Mouse (Mus musculus): ENCODE data around the gene Ptpn11.
A peak's percentile ranks its signal among the peaks of the same experiment; 100 is the strongest.
"Not testable (repeated sequence)": the region's sequence is repeated elsewhere in the genome, so short reads cannot be mapped to it uniquely, and the experiment has no call there.

Gene Ptpn11

DNA sequence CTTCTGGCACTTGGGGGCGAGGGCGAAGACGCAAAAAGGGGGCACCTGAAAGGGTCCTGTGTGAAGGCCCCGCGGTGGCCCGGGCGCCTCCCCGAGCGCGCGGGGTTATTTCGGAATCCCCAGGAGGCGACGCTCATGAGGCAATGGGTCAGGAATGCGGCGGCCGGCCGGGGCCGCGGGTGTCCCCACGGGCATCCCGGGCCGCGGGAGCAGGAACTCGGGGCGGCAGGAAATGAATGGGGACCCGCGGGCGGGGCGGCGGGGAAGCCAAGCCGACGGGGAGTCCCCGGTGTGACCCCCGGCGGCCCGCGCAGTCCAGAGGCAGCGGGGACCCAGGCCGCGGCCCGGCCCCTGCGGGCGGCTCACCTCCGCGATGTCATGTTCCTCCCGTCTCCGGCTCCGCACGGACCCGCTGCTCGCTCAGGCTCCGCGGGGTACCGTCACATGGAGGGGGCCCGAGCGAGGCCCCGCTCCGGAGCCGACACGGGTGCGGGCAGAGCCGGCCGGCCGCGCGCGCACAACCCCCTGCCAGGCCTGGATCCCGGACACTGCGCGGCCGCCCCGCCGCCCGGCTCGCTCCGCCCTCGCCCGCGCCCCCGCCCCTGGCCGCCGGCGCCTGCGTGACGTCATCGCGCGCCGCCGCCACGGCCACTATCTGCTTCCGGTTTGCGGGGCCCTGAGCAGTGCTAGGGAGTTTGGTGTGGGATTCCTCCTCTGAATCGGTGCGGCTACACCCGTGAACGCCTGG is at the start of gene Ptpn11:
Ptpn11 (minus strand) TSS at position 562 of the 748 bp plus-strand sequence.
- DNase-seq, result peak; percentile 70 to 82

DNA sequence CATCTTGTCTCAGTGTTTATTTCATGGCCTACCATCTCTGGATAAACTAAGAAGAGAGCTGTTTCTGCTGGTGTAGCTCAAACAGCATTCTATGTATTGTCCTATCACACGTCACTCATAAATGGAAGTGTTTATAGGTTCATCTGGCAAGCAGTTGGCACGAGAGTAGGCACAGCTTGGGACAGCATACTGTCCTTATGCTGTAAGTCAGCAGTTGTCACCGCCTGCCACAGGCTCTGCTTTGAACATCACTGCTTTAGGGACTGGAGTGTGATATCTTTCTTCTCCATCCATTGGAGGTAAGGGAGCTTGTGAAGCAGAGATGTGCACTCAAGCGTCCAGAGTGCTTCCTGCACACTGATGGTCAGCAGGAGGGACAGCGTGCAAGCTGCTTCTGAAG is 48.6 kb upstream of the Ptpn11 start:
- no peak for DNase-seq

DNA sequence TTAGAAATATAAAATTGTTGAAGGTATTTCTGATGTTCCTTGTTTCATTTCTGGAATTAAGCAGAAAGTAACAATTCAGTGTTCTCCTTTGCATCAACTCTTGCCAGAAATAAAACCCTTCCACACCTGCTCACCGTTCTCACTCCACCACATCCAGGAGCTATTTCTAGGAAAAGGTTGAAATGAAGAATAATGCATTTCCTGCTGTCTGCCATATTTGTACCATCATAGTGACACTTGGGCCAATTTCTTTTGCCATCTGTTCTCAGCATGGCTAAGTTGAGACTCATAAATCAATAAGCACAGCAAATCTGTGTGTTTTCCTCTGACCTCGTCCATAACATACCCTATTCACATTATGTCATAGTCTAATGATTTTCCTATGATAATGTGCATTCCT is 47.0 kb upstream of the Ptpn11 start:
- no peak for DNase-seq

DNA sequence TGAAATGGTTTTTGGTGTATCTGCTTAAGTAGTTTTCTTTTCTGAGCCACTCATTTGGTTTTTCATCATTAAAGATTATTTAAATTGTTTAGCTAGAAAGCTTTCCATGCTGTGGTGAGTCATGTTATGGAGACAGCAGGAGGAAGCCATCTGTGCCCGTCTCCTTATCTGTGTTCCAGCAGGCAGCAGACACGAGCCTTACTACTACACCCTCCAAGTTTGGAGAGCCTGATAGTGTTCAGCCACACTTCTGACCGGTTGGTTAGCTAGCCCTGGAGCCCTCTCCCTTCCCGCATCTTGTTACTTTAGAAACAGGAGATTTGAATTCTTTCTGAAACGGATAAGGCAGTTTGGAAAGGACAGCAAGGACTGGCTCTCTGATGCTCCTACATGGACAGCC is 45.0 kb upstream of the Ptpn11 start:
- no peak for DNase-seq

DNA sequence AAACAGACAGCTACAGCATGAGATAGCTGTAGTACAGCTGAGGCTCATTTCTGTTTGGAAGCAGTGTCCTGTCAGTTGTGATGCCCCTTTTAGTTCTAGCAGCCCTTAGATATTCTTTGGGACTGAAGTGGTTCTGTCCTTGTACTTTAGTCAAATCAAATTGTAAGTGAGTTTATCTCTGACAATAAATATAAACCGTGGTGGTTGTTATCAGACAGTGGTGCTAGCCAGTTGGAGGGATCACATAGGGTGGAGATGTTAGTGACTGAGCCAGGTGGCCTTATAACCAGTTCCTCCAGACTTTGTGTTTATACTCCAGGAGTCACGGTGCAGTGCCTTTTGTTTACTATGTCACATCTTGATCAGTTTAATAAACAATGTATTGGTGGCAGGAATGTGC is 42.5 kb upstream of the Ptpn11 start:
- DNase-seq, result no peak

DNA sequence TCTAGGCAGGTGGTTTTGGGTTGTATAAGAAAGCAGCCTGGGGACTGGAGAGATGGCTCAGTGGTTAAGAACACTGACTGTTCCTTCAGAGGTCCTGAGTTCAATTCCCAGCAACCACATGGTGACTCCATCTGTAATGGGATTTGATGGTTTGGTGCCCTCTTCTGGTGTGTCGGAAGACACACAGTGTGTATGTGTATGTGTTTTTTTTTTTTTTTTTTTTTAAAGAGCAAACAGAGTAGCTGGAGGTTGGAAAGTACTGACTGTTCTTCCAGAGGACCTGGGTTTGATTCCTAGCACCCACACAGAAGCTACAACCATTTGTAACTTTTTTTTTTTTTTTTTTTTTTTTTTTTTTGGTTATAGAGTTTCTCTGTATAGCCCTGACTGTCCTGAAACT is 41.6 kb upstream of the Ptpn11 start:
- DNase-seq, result no peak

DNA sequence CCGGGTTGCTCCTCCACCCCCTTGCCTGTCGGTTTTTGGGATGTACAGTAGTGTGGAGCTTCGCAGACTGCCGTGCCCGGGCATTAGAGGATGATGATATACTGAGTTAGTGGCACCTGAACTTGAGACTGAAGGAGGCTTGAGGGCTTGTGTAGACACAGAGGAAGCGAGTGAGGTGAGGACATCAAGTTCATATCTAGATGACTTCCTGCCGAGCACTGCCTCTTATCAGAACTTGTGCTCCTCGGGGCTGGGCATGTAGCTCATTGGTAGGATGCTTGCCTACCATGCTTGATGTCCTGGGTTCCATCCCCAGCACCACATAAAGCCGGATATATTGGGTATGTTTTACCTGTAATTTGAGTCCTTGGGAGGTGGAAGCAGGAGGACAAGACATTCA is 39.6 kb upstream of the Ptpn11 start:
- DNase-seq, result no peak

DNA sequence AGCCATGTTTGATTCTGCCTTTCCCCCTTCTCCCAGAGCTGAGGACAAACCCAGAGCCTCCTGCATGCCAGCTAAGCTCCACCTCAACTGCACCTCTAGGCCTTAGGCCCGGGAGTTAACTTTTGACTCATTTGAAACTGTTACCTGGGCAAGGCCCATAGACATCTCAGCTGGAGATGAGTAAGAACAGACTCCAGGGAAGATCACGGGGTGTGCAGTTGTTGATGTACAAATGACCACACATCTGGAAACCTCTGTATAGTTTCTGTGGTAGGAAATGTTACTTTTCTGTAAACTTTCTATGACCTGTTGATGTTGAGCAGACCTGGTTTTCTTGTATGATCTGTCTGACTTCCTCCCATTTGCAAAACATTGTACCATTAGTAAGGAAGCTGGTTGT is 38.0 kb upstream of the Ptpn11 start:
- no peak for DNase-seq

DNA sequence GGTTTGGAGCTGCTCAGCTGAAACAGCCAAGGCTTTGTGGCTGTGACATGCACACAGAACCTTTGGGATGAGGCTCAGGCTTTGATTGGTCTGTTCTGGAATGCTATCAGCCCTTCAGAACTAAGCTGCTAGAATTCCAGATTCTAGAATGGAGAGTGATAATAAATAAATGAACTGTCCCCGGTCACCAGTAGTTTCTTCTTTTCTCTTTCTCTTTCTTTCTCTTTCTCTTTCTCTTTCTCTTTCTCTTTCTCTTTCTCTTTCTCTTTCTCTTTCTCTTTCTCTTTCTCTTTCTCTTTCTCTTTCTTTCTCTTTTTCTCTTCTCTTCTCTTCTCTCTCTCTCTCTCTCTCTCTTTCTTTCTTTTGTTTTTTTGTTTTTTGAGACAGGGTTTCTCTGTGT is 36.1 kb upstream of the Ptpn11 start:
- not testable (repeated sequence) for DNase-seq

DNA sequence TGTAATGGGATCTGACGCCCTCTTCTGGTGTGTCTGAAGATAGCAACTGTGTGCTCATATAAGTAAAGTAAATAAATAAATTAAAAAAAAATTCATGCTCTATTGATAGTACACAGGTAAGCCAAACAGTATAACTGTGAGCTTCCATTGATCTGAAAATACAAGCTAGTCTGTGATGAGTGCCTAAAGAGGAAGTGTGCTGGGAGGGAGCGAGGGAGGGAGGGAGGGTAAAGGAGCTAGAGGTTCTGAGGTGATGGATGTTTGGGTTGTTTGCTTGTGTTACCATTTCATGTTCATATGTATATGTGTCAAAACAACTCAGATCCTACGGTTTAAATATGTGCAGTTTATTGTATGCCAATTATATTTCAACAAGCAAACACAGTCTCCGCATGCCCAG is 35.6 kb upstream of the Ptpn11 start:
- DNase-seq, result no peak

DNA sequence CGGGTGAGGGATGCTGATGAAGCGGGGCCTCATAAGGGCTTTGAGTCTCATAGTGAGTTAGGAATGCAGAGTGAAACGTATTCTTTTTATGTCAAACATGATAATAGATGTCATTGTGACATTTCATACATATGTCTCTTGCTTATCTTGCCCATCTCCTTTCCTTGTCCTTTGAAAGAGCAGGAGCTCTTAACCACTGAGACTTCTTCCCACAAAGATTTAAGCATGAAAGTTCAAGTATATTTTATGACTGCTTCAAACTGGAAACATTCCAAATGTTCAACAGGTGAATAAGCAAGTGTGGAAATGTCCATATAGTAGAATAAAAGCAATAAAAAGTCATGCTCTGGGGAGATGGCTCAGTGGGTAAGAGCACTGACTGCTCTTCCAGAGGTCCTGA is 35.2 kb upstream of the Ptpn11 start:
- no peak for DNase-seq

DNA sequence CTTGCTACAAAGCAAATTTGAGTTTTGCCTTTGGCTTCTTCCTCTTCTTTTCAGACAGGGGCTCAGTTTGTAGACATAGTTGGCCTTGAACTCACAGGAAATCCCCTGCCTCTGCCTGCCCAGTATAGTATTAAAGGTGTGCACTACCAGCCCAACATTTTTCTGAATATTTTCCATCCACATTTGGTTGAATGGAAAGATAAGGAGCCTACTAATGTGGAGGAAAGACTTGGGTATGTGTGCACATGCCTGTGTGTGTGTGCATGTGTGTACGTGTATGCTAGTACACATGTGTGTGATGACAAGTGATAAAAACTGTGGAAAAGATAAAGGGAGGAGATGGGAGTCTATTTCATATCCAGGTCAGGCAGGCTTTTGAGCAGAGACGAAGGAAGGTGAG is 34.7 kb upstream of the Ptpn11 start:
- DNase-seq, result no peak

DNA sequence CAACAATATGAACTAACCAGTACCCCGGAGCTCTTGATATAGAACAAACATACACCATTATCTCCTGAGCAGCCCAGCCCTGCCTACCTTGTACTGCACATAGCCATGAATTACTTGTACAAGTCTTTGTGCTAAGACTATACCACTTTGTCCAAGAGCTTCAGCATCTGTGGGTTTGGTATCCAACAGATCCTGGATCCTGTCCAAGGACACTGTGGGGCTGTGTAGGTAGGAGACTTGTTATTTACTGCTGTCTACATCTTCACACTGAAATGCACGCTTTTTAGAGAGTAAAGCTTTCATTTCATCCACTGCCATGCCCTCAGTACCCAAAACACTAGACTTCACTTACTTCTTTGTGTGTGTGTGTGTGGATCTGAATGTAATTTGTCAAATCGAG is 33.7 kb upstream of the Ptpn11 start:
- DNase-seq, result no peak

DNA sequence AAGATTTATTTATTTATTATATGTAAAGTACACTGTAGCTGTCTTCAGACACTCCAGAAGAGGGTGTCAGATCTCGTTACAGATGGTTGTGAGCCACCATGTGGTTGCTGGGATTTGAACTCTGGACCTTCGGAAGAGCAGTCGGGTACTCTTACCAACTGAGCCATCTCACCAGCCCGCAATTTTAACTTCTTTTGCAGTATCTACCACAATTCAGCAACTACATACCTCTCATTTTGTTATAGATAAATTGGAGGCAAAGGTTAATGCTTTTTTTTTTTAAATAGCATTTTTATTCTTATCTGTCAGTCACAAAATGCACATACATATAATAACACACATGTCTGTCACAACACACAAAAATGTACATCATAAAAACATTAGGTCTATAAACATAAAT is 32.8 kb upstream of the Ptpn11 start:
- DNase-seq, result not testable (repeated sequence)

DNA sequence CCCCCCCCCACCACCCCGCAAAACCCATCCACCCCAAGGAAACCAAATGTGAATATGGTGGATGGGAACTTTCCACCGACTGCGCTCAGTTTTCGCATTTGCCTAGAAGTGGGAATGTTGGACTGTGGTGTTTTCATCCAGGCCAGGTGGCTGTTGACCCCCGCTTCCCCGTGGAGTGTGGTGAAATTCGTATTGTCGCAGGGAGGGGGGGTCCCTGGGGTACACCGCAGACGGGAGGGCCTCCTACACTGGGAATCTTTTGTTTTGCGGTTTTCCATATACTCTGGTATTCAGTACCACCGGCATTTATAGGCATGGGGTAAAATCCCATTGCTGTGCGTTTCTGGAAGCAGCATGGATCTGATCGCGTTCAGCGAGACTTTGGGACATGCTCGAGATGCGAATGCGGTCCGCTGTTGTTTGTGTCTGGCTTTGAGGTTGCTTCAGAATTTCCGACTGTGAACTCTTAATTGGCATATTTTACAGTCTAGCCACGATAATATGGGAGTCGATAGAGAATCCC is 30.2 kb upstream of the Ptpn11 start:
- DNase-seq, result no peak

DNA sequence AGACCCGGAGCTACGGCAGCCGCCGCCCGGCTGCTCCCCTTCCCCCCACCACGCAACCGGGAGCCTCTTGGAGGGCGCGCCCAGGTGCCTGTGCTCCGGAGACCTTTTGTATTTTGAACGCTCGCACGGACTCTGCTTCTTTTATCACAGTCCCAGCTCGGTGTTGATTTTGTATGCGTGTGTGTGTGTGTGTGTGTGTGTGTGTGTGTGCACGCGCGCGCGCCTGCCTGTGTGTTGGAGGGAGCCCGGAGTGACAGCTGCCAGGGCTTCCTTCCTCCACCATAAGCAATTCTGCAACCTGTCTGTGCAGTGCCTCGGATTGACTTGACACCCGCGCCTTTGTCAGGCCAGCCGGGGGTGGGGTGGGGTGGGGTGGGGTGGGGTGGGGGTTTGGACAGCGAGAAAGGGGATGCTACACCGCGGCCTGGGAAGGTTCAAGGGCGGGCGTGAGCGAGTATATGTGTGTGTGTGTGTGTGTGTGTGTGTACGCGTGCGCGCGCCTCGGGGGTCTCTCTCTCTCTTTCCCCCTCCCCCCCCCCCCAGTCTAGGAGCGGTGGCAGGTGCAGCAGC is 29.6 kb upstream of the Ptpn11 start:
- no peak for DNase-seq

DNA sequence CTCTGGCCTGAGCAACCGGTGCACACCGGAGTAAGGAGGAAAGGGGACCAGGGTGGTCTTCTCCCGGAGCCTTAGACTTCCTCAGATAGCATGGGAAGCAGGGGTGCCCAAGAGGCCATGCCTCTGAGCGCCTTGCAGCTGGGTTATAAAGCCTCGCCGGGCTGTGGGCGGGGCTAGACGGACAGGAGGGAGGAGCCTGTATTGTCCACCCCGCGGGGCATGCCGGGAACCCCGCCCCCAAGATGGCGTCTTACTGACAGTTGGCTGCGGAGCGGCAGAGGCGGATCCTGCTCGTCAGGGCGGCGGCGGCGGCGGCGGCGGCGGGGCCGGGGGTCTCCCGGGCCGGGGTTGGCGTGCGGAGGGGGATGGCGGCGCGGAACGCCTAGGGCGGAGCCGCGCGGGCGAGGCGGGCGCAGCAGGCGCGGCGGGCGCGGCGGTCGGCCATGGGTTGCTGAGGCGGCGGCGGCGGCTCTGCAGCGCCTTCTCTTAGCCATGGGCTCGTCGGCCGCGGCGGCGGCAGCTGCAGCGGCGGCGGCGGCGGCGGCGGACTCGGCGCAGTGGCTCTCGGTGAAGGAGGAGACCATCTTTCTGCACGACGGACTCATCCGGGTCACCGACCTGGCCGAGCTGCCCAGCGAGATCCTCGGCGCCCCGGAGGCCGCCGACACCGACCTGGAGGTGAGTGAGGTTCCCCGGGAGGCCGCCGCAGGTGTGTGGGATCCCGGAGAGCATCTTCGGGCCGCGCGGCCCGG is 29.0 kb upstream of the Ptpn11 start, which contains the start of gene Hectd4:
Hectd4 (plus strand) TSS at position 240 of the 752 bp plus-strand sequence.
- DNase-seq, result peak; percentile 94 to 100

DNA sequence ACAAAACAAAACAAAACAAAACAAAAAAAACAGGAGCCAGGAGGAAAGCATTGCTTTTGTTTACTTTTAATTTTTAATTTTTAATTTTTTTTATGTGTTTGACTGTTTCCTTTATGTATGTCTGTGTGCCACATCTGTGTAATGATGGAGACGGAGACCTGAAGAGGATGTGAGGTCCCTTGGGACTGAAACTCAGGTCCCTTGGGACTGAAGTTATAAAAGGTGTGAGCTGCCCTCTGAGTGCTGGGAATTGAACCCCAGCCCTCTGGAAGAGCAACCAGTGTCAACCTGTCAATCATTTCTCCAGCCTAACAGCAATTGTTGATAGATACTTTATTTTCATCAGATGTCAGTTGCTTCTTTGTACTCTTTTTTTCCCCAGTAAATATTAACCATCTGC is 28.0 kb upstream of the Ptpn11 start:
- peak in 1 of 2 experiments; percentile 25 for DNase-seq

DNA sequence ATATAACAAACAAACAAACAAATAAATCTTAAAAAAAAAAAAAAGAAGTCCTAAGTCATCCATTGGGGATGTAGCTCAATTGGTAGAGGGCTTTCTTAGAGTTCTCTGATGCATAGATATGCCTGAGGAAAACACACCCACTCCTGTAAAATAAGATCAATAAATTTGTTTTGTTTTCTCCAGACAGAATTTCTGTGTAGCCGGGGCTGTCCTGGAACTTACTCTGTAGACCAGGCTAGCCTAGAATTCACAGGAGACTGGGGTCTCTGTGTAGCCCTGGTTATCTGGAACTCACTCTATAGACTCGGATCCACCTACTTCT is 26.1 kb upstream of the Ptpn11 start:
- DNase-seq, result no peak

DNA sequence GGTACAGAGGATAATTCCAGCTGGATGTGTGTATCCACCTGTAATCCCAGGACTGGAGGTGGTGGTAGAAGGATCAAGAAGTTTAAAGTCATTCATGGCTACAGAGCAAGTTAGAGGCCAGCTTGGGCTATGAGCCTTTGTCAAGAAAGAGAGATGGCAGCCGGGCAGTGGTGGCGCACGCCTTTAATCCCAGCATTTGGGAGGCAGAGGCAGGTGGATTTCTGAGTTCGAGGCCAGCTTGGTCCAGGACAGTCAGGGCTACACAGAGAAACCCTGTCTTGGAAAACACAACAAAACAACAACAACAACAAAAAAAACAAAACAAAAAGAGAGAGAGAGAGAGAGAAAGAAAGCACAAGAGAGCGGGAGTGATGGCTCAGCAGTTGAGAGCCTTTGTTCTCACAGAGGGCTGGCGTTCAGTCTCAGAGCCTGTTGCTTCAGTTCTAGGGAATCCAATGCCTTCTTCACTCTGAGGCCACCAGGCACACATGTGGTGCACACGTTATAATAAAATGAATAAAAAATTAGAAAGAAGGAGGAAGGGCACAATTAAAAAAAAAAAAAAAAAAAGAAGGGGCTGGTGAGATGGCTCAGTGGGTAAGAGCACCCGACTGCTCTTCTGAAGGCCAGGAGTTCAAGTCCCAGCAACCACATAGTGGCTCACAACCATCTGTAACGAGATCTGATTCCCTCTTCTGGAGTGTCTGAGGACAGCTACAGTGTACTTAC is 25.6 kb upstream of the Ptpn11 start:
- DNase-seq, result not testable (repeated sequence)

DNA sequence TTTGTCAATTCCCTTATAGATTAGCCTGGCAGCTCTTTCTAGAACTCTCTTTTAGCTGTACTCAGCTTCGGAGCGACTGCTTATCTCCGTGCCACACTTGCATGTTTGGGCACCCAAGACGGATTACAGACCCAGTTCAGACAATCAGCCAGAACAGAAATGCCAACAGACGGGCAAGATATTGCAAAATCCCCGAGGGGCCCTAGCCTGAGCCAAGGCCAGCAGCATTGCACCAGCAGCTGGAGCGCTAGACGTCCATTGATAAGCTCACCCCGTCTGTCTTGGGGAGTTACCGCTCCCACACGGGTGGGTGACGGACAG is 24.9 kb upstream of the Ptpn11 start:
- DNase-seq, result no peak

DNA sequence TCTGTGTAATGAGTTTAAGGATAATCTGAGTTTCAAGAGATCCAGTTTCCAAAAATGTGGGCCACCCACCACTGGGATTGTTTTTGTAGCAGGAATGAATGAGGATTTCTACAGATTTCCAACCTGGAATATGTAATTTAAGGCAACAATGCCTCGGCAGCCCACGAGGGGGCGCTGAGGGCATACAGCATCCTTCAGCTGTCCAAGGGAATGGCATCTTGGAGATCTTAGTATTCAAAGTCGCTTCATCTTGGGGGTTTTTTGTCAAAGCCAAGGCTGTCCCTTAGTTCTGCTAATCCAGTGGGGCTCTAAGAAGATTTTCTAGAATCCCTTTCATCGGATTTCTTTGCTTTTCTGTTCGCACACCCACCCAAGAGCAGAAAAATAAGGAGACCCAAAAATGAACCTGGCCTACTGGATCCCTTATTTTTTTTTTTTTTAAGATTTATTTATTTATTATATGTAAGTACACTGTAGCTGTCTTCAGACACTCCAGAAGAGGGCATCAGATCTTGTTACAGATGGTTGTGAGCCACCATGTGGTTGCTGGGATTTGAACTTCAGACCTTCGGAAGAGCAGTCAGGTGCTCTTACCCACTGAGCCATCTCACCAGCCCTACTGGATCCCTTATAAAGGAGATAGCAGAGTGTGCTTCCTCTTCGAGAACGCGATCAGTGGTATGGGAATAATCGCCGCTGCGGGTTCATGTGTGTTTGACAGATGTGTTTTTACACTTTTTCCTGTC is 24.4 kb upstream of the Ptpn11 start:
- peak in 1 of 2 experiments; percentile 57 for DNase-seq

DNA sequence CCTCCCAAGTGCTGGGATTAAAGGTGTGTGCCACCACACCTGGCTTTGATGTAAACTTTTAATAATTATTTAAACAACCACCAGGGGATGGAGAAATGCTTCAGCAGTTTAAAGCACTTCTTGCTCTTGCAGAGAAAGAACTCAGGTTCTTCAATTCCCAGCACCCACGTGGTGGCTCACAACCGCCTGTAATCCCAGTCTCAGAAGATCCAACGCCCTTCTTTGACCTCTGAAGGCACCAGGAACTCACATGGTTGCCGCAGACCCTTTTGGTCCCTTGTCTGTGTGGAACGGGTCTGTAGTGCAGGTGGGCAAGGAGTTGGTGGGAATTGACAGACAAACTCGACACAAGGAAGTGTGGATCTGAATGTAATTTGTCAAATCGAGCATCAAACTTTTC is 23.5 kb upstream of the Ptpn11 start:
- no peak for DNase-seq

Data from spleen, adult 18-20 months (tissue).